Mouse (Mus musculus): Measurements from ENCODE around the gene Map4. TPM values are rescaled to one million over a fixed set of nuclear protein-coding genes. Genes with fewer than 3 reads are reported as not detected.
A peak's percentile ranks its signal among the peaks of the same experiment; 100 is the strongest.
"Not testable (repeated sequence)": the region's sequence is repeated elsewhere in the genome, so short reads cannot be mapped to it uniquely, and the experiment has no call there.

Gene Map4
- polyA plus RNA-seq, 1 experiment from 2014 or later, result 159 TPM

GRCm38 (mm10) chr9:110100627-110101600 is 169.7 kb downstream of the Map4 start:
- 4% methylated on average over 41 of the region's 41 CpGs for WGBS
- peak; percentile 97 for DNase-seq
- Histone ChIP-seq H3K27ac (replicated peaks; ENCODE audit: low read depth, low read length) (peak overlapping the region; percentile 33), H3K9me3 (ENCODE audit: control insufficient read depth, low read length) (no peaks in the 10 kb centered on the region), H3K36me3 (ENCODE audit: control insufficient read depth, insufficient read depth, low read length) (peaks cover 81% of the 10 kb centered on the region), H3K4me3 (replicated peaks; ENCODE audit: low read depth, low read length) (peak overlapping the region; percentile 81), H3K9ac (replicated peaks; ENCODE audit: low read length) (peak overlapping the region; percentile 75), H3K27me3 (ENCODE audit: control insufficient read depth, insufficient read depth, low read length) (no peaks in the 10 kb centered on the region), H3K4me2 (ENCODE audit: low read length) (peak overlapping the region; percentile 82), H3K4me1 (ENCODE audit: control insufficient read depth, insufficient read depth, low read length) (no peaks in the 10 kb centered on the region)
- peak; percentile 88 for ATAC-seq (ENCODE audit: low FRiP score, low TSS enrichment)

- DNase-seq, result no peak
- Histone ChIP-seq H3K27me3 (ENCODE audit: control insufficient read depth, insufficient read depth, low read length) (no peaks in the 10 kb centered on the region), H3K4me1 (ENCODE audit: control insufficient read depth, insufficient read depth, low read length) (peaks cover 16% of the 10 kb centered on the region), H3K27ac (replicated peaks; ENCODE audit: low read depth, low read length) (peak overlapping the region; percentile 95), H3K9ac (replicated peaks; ENCODE audit: low read length) (peak overlapping the region; percentile 97), H3K4me3 (replicated peaks; ENCODE audit: low read depth, low read length) (peak overlapping the region; percentile 90), H3K9me3 (ENCODE audit: control insufficient read depth, low read length) (no peaks in the 10 kb centered on the region), H3K36me3 (ENCODE audit: control insufficient read depth, insufficient read depth, low read length) (peaks cover 37% of the 10 kb centered on the region), H3K4me2 (ENCODE audit: low read length) (peak overlapping the region; percentile 77)
- ATAC-seq (ENCODE audit: low FRiP score, low TSS enrichment), result no peak; the same call in 1 of the 2 replicates
- 7% methylated on average over 10 of the region's 10 CpGs for WGBS
Measured at GRCm38 (mm10) chr9:110116353-110116976, 185.2 kb downstream of the Map4 start.

- under 1% methylated on average over 78 of the region's 79 CpGs for WGBS
- peak within 1 kb of the TSS; percentile 77 for H3K4me2 ChIP-seq (ENCODE audit: low read length)
- H3K27me3 ChIP-seq (ENCODE audit: control insufficient read depth, insufficient read depth, low read length), result no peaks in the 10 kb centered on the region
- peak within 1 kb of the TSS; percentile 90 for H3K4me3 ChIP-seq (replicated peaks; ENCODE audit: low read depth, low read length)
- peak; percentile 95 for DNase-seq
- peak; percentile 95 for ATAC-seq (ENCODE audit: low FRiP score, low TSS enrichment)
- peaks cover 16% of the 10 kb centered on the region for H3K4me1 ChIP-seq (ENCODE audit: control insufficient read depth, insufficient read depth, low read length)
- H3K27ac ChIP-seq (replicated peaks; ENCODE audit: low read depth, low read length), result peak within 1 kb of the TSS; percentile 95
- peak within 1 kb of the TSS; percentile 97 for H3K9ac ChIP-seq (replicated peaks; ENCODE audit: low read length)
- peaks cover 30% of the 10 kb centered on the region for H3K36me3 ChIP-seq (ENCODE audit: control insufficient read depth, insufficient read depth, low read length)
- no peaks in the 10 kb centered on the region for H3K9me3 ChIP-seq (ENCODE audit: control insufficient read depth, low read length)
Measured at GRCm38 (mm10) chr9:110116977-110117778, 185.9 kb downstream of the Map4 start, which contains the start of gene Smarcc1. Smarcc1 (plus strand) TSS chr9:110117708.

GRCm38 (mm10) chr9:110117779-110118139 is 186.5 kb downstream of the Map4 start, which contains the start of gene Dhx30:
Dhx30 (minus strand) TSS chr9:110117830.
- ATAC-seq (ENCODE audit: low FRiP score, low TSS enrichment), result peak; percentile 28; the same call in 1 of the 2 replicates
- Histone ChIP-seq H3K4me3 (replicated peaks; ENCODE audit: low read depth, low read length) (peak within 1 kb of the TSS; percentile 90), H3K4me1 (ENCODE audit: control insufficient read depth, insufficient read depth, low read length) (peaks cover 16% of the 10 kb centered on the region), H3K9ac (replicated peaks; ENCODE audit: low read length) (peak within 1 kb of the TSS; percentile 97), H3K27ac (replicated peaks; ENCODE audit: low read depth, low read length) (peak within 1 kb of the TSS; percentile 95), H3K36me3 (ENCODE audit: control insufficient read depth, insufficient read depth, low read length) (peaks cover 24% of the 10 kb centered on the region), H3K9me3 (ENCODE audit: control insufficient read depth, low read length) (no peaks in the 10 kb centered on the region), H3K27me3 (ENCODE audit: control insufficient read depth, insufficient read depth, low read length) (no peaks in the 10 kb centered on the region), H3K4me2 (ENCODE audit: low read length) (peak within 1 kb of the TSS; percentile 77)
- WGBS, result 1% methylated on average over 17 of the region's 17 CpGs
- DNase-seq, result no peak

GRCm38 (mm10) chr9:110118249-110118648 is 187.0 kb downstream of the Map4 start:
- peaks cover 19% of the 10 kb centered on the region for H3K36me3 ChIP-seq (ENCODE audit: control insufficient read depth, insufficient read depth, low read length)
- no peak for DNase-seq
- 32% methylated on average over 1 of the region's 1 CpGs for WGBS
- ATAC-seq (ENCODE audit: low FRiP score, low TSS enrichment), result no peak
- H3K4me1 ChIP-seq (ENCODE audit: control insufficient read depth, insufficient read depth, low read length), result peaks cover 16% of the 10 kb centered on the region
- peak overlapping the region; percentile 90 for H3K4me3 ChIP-seq (replicated peaks; ENCODE audit: low read depth, low read length)
- peak overlapping the region; percentile 95; the same call in 1 of the 2 replicates for H3K27ac ChIP-seq (replicated peaks; ENCODE audit: low read depth, low read length)
- H3K9ac ChIP-seq (replicated peaks; ENCODE audit: low read length), result peak overlapping the region; percentile 97
- no peaks in the 10 kb centered on the region for H3K27me3 ChIP-seq (ENCODE audit: control insufficient read depth, insufficient read depth, low read length)
- peak overlapping the region; percentile 77 for H3K4me2 ChIP-seq (ENCODE audit: low read length)
- H3K9me3 ChIP-seq (ENCODE audit: control insufficient read depth, low read length), result no peaks in the 10 kb centered on the region

- no peak overlapping the region for H3K9ac ChIP-seq (replicated peaks; ENCODE audit: low read length)
- peaks cover 9% of the 10 kb centered on the region for H3K4me1 ChIP-seq (ENCODE audit: control insufficient read depth, insufficient read depth, low read length)
- no peak overlapping the region for H3K4me2 ChIP-seq (ENCODE audit: low read length)
- no peak for ATAC-seq (ENCODE audit: low FRiP score, low TSS enrichment)
- 0 out of 2 replicates have a peak, but pooled peaks cover 3% of the 10 kb centered on the region for H3K36me3 ChIP-seq (ENCODE audit: control insufficient read depth, insufficient read depth, low read length)
- H3K9me3 ChIP-seq (ENCODE audit: control insufficient read depth, low read length), result no peaks in the 10 kb centered on the region
- no peak for DNase-seq
- H3K27me3 ChIP-seq (ENCODE audit: control insufficient read depth, insufficient read depth, low read length), result no peaks in the 10 kb centered on the region
- 78% methylated on average over 4 of the region's 4 CpGs for WGBS
- H3K27ac ChIP-seq (replicated peaks; ENCODE audit: low read depth, low read length), result no peak overlapping the region
- no peak overlapping the region for H3K4me3 ChIP-seq (replicated peaks; ENCODE audit: low read depth, low read length)
Measured at GRCm38 (mm10) chr9:110121424-110121823, 190.2 kb downstream of the Map4 start.

GRCm38 (mm10) chr9:110123322-110123721 is 192.1 kb downstream of the Map4 start:
- Histone ChIP-seq H3K27me3 (ENCODE audit: control insufficient read depth, insufficient read depth, low read length) (no peaks in the 10 kb centered on the region), H3K4me1 (ENCODE audit: control insufficient read depth, insufficient read depth, low read length) (peaks cover 7% of the 10 kb centered on the region), H3K9ac (replicated peaks; ENCODE audit: low read length) (no peak overlapping the region), H3K4me3 (replicated peaks; ENCODE audit: low read depth, low read length) (no peak overlapping the region), H3K4me2 (ENCODE audit: low read length) (no peak overlapping the region), H3K9me3 (ENCODE audit: control insufficient read depth, low read length) (no peaks in the 10 kb centered on the region), H3K36me3 (ENCODE audit: control insufficient read depth, insufficient read depth, low read length) (0 out of 2 replicates have a peak, but pooled peaks cover 3% of the 10 kb centered on the region), H3K27ac (replicated peaks; ENCODE audit: low read depth, low read length) (no peak overlapping the region)
- ATAC-seq (ENCODE audit: low FRiP score, low TSS enrichment) (no peak), DNase-seq (no peak)
- WGBS, result 83% methylated on average over 2 of the region's 2 CpGs

GRCm38 (mm10) chr9:110124008-110124540 is 192.8 kb downstream of the Map4 start:
- H3K4me1 ChIP-seq (ENCODE audit: control insufficient read depth, insufficient read depth, low read length); H3K36me3 ChIP-seq (ENCODE audit: control insufficient read depth, insufficient read depth, low read length); H3K9ac ChIP-seq (replicated peaks; ENCODE audit: low read length); H3K27me3 ChIP-seq (ENCODE audit: control insufficient read depth, insufficient read depth, low read length); H3K4me2 ChIP-seq (ENCODE audit: low read length); H3K4me3 ChIP-seq (replicated peaks; ENCODE audit: low read depth, low read length); DNase-seq; H3K27ac ChIP-seq (replicated peaks; ENCODE audit: low read depth, low read length); ATAC-seq (ENCODE audit: low FRiP score, low TSS enrichment); H3K9me3 ChIP-seq (ENCODE audit: control insufficient read depth, low read length): not testable (repeated sequence)
- 59% methylated on average over 2 of the region's 2 CpGs for WGBS

Measured in midbrain, embryonic 14.5 days (tissue).